8 mouse cellular contexts compared by ENCODE assay signal in the genomic region with DNA sequence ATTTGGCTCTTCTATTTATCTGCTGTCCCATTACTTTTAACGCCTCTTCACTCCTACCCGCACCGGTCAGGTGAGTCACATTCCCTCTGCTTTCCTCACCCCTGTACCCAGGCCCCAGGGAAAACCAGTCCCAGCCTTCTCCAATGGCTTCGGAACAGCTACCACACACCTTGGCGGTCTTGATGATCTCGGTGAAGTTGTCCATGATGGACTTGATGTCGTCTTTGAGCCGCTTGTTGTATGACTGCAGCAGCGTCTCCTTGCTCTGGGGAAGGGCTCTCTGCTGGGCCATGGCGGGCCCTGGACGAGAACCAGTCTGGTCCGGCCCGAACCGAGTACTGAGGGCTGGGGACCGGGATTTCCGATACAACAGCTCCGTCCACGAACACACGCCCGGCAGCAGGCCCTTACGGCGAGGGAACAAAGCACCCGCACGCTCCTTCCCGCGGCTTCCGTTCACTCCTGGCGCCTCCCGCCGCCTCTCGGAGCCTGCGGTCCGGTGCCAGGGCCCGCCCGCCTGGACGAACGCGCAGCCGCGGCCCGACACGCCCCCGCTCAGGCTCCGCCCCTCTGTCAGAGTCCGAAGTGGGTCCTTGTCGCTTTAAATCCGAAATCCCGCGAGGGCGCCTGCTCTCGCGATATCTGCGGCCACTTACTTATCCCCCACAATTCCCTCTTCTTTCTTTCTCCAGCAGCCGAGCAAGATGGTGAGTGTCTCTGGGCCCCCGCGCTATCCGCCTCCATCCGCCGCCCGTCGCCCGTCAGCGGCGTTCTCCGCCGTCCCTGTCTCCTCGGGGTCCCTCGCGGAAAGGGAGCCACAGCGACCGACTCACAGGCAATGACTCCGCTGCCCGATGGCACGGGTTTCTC. TPM values are rescaled to one million over a fixed set of nuclear protein-coding genes. Genes with fewer than 3 reads are reported as not detected.
DNase-seq lines count a peak whose midpoint lies in the region; ATAC-seq and TF ChIP-seq lines count a peak whose summit lies in the region.

A gene (minus strand): TSS at position 554 of the 870 bp plus-strand sequence.
A gene (plus strand): TSS at position 641 of the 870 bp plus-strand sequence.

- peak; percentile 28; the same call in 1 of the 2 replicates for TF ChIP-seq EP300 in heart, adult 2 months (IDR thresholded peaks at IDR 0.05; ENCODE audit: insufficient read depth, low read depth, low read length)

- intact Hi-C loops in heart, adult 2 months (cut with DNase I), result no loop called here

- TF ChIP-seq POLR2A in heart, adult 2 months (IDR thresholded peaks at IDR 0.05; ENCODE audit: insufficient read depth, low read depth, low read length), result peak; percentile 96

- peaks cover 66% of the 10 kb centered on the region for H3K36me3 ChIP-seq in embryonic facial prominence, embryonic 13.5 days
- peaks cover 7% of the 10 kb centered on the region for H3K36me3 ChIP-seq in heart, adult 2 months (ENCODE audit: control insufficient read depth, insufficient read depth, low read length)
- H3K36me3 ChIP-seq in limb, embryonic 13.5 days, result peaks cover 67% of the 10 kb centered on the region
- peaks cover 46% of the 10 kb centered on the region for H3K36me3 ChIP-seq in midbrain, embryonic 16.5 days (ENCODE audit: control insufficient read depth, insufficient read depth, low read length)

- peak; percentile 98 for DNase-seq in 3134 (ENCODE audit: extremely low read depth, insufficient read length, low spot score)
- peak; percentile 100 for DNase-seq in adrenal gland, postnatal 36 days
- peak; percentile 100 for DNase-seq in heart, adult 2 months
- DNase-seq in kidney, adult 8-10 months, result peak; percentile 99 to 100
- peak; percentile 100 for DNase-seq in spleen, postnatal 10 days (ENCODE audit: low spot score in 2 of 2)

- TF ChIP-seq CTCF in heart, adult 2 months (IDR thresholded peaks at IDR 0.05), result no peak

- ATAC-seq in embryonic facial prominence, embryonic 13.5 days (ENCODE audit: insufficient number of reproducible peaks, insufficient read depth, low FRiP score, low TSS enrichment, low read depth), result peak; percentile 87
- peak; percentile 91 for ATAC-seq in limb, embryonic 13.5 days (ENCODE audit: low FRiP score, low read depth)
- ATAC-seq in midbrain, embryonic 16.5 days, result peak; percentile 93

- peak within 1 kb of the TSS; percentile 99 for H3K9ac ChIP-seq in embryonic facial prominence, embryonic 13.5 days
- H3K9ac ChIP-seq in heart, adult 2 months (ENCODE audit: low read depth, low read length), result peak within 1 kb of the TSS; percentile 95
- peak within 1 kb of the TSS; percentile 100 for H3K9ac ChIP-seq in limb, embryonic 13.5 days
- H3K9ac ChIP-seq in midbrain, embryonic 16.5 days (ENCODE audit: low read depth, low read length), result peak within 1 kb of the TSS; percentile 93

- WGBS in embryonic facial prominence, embryonic 13.5 days, result under 1% methylated on average over 74 of the region's 74 CpGs
- under 1% methylated on average over 74 of the region's 74 CpGs for WGBS in heart, adult 2 months
- under 1% methylated on average over 74 of the region's 74 CpGs for WGBS in limb, embryonic 13.5 days
- WGBS in midbrain, embryonic 16.5 days, result under 1% methylated on average over 74 of the region's 74 CpGs

- no peaks in the 10 kb centered on the region for H3K27me3 ChIP-seq in embryonic facial prominence, embryonic 13.5 days
- H3K27me3 ChIP-seq in heart, adult 2 months (ENCODE audit: control insufficient read depth, insufficient read depth, low read length), result no peaks in the 10 kb centered on the region
- H3K27me3 ChIP-seq in limb, embryonic 13.5 days, result no peaks in the 10 kb centered on the region
- no peaks in the 10 kb centered on the region for H3K27me3 ChIP-seq in midbrain, embryonic 16.5 days (ENCODE audit: control insufficient read depth, insufficient read depth, low read depth, low read length)

- peak within 1 kb of the TSS; percentile 93 for H3K27ac ChIP-seq in embryonic facial prominence, embryonic 13.5 days
- H3K27ac ChIP-seq in heart, adult 2 months, result peak within 1 kb of the TSS; percentile 86
- peak within 1 kb of the TSS; percentile 93 for H3K27ac ChIP-seq in limb, embryonic 13.5 days
- H3K27ac ChIP-seq in midbrain, embryonic 16.5 days (ENCODE audit: low read length), result peak within 1 kb of the TSS; percentile 93

- H3K9me3 ChIP-seq in embryonic facial prominence, embryonic 13.5 days, result no peaks in the 10 kb centered on the region
- H3K9me3 ChIP-seq in limb, embryonic 13.5 days, result no peaks in the 10 kb centered on the region
- H3K9me3 ChIP-seq in midbrain, embryonic 16.5 days (replicated peaks; ENCODE audit: control insufficient read depth, low read length, poor library complexity, severe bottlenecking), result no peaks in the 10 kb centered on the region

- H3K4me3 ChIP-seq in embryonic facial prominence, embryonic 13.5 days, result peak within 1 kb of the TSS; percentile 88
- H3K4me3 ChIP-seq in heart, adult 2 months, result peak within 1 kb of the TSS; percentile 84
- peak within 1 kb of the TSS; percentile 91 for H3K4me3 ChIP-seq in limb, embryonic 13.5 days
- peak within 1 kb of the TSS; percentile 84 for H3K4me3 ChIP-seq in midbrain, embryonic 16.5 days (ENCODE audit: low read depth, low read length)

- peak within 1 kb of the TSS; percentile 99 for H3K4me2 ChIP-seq in embryonic facial prominence, embryonic 13.5 days
- peak within 1 kb of the TSS; percentile 100 for H3K4me2 ChIP-seq in limb, embryonic 13.5 days (replicated peaks)
- peak within 1 kb of the TSS; percentile 99 for H3K4me2 ChIP-seq in midbrain, embryonic 16.5 days (ENCODE audit: low read length)

- H3K4me1 ChIP-seq in embryonic facial prominence, embryonic 13.5 days, result peaks cover 44% of the 10 kb centered on the region
- peaks cover 7% of the 10 kb centered on the region for H3K4me1 ChIP-seq in heart, adult 2 months (ENCODE audit: control insufficient read depth, insufficient read depth, low read length)
- peaks cover 40% of the 10 kb centered on the region for H3K4me1 ChIP-seq in limb, embryonic 13.5 days
- peaks cover 31% of the 10 kb centered on the region for H3K4me1 ChIP-seq in midbrain, embryonic 16.5 days (ENCODE audit: control insufficient read depth, insufficient read depth, low read length)

- H3K79me2 ChIP-seq in heart, adult 2 months (replicated peaks; ENCODE audit: control insufficient read depth, insufficient read depth, low read length), result peaks cover 5% of the 10 kb centered on the region

RNA-seq across cellular contexts. Expression of the first gene that starts in this region (rescaled TPM):
- total RNA-seq in adrenal gland, postnatal 36 days (2021), result 10 to 100 TPM; 54.5 to 56.6 TPM
- 55.1 and 60.5 TPM in 2 replicates for polyA plus RNA-seq in embryonic facial prominence, embryonic 13.5 days (2015; fragmentation: Nextera tagmentation; extraction: Ambion mirVana)
- 10 to 100 TPM; 20.7 to 26.0 TPM for total RNA-seq in heart, adult 2 months (2021)
- 26.0 and 37.9 TPM in 2 replicates for polyA plus RNA-seq in heart, adult 2 months (2012; rRNA removed)
- polyA plus RNA-seq in limb, embryonic 13.5 days (2015; fragmentation: Nextera tagmentation; extraction: Ambion mirVana), result 58.7 and 59.1 TPM in 2 replicates
- polyA plus RNA-seq in midbrain, embryonic 16.5 days (2015; fragmentation: Nextera tagmentation; extraction: Ambion mirVana), result 134 and 137 TPM in 2 replicates

RNA-seq across cellular contexts. Expression of the second gene that starts in this region (rescaled TPM):
- 100 to 1,000 TPM; 527 to 531 TPM for total RNA-seq in adrenal gland, postnatal 36 days (2021)
- 596 and 711 TPM in 2 replicates for polyA plus RNA-seq in embryonic facial prominence, embryonic 13.5 days (2015; fragmentation: Nextera tagmentation; extraction: Ambion mirVana)
- total RNA-seq in heart, adult 2 months (2021), result 100 to 1,000 TPM; 266 to 312 TPM
- 431 and 478 TPM in 2 replicates for polyA plus RNA-seq in heart, adult 2 months (2012; rRNA removed)
- polyA plus RNA-seq in limb, embryonic 13.5 days (2015; fragmentation: Nextera tagmentation; extraction: Ambion mirVana), result 647 and 667 TPM in 2 replicates
- polyA plus RNA-seq in midbrain, embryonic 16.5 days (2015; fragmentation: Nextera tagmentation; extraction: Ambion mirVana), result 376 and 399 TPM in 2 replicates

Comparison
In these comparisons a context has a peak if more than half of its experiments do, and no peak if none do; other contexts are left out.
1. Peak in every context shown above with its lines: DNase-seq, ATAC-seq, H3K4me3 ChIP-seq and H3K27ac ChIP-seq.